Mouse (Mus musculus): ENCODE data around the gene Fam124b. TPM values are rescaled to one million over a fixed set of nuclear protein-coding genes. Genes with fewer than 3 reads are reported as not detected.

Gene Fam124b
- 0.46 TPM for polyA plus RNA-seq (2015; fragmentation: Illumina TruSeq; extraction: RNeasy Lipid Tissue Mini Kit (QIAGEN cat#74804); ENCODE audit: insufficient read depth, low replicate concordance)

GRCm38 (mm10) chr1:80218268-80218667 lies at the start of gene Fam124b:
Gene Fam124b, minus strand, starts transcription at chr1:80218473.

Other genes starting within 250 kb of the Fam124b start
- 213 TPM for gene Cul3, start 122.0 kb upstream of the Fam124b start, polyA plus RNA-seq (2015; fragmentation: Illumina TruSeq; extraction: RNeasy Lipid Tissue Mini Kit (QIAGEN cat#74804); ENCODE audit: insufficient read depth, low replicate concordance)
- gene Gm45261, start 243.0 kb upstream of the Fam124b start, polyA plus RNA-seq (2015; fragmentation: Illumina TruSeq; extraction: RNeasy Lipid Tissue Mini Kit (QIAGEN cat#74804); ENCODE audit: insufficient read depth, low replicate concordance), result not detected

All from spleen, adult 10 weeks (tissue).